Mouse (Mus musculus) cerebellum, adult 18-20 months (tissue): ENCODE measurements around the gene Bicra.
A peak's percentile ranks its signal among the peaks of the same experiment; 100 is the strongest.

Experiments used
- DNase-seq, 2 experiments: peaks; one replicate each; pipeline ENCODE4 v3.0.0; 2021

Bicra gene

DNA sequence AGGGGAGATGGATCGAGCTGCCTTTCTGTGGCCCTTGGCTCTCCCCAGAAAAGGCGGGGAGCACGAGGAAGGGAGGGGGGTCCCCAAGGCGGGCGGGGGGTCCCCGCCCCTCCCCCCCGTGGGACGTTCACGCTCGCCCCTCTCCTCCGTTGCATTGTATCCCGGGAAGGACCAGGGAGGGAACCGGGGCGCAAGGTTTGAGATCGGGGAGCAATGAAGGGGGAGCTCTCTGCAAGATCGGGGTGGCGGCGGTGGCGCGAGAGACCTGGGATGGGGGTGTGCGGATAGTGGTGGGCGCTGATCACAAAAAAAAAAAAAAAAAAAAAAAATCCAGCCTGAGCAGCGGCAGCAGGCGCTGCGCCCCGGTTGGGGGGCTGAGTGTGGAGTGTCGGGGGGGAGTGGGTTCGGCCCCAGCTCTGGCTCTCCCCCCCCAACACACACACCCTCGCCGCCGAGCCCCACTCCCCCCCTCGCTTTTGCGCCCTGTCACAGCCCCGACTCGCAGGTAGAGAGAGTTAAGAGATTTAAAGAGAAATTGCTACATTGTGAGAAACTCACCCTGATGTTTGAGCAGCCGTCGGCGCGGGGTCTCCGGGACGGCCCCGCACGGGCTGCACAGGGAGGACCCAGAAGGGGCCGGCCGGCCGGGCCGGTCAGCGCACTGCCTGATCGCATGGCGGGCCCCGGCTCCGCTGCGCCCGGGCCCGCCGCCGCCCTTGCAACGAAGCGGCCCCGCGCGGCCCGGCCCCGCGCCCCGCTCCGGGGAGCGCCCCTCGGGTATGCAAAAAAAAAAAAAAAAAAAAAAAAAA is at the start of gene Bicra:
Gene Bicra (minus strand): TSS at position 584 of the 809 bp plus-strand sequence.
- DNase-seq, result peak; percentile 77 to 86

DNA sequence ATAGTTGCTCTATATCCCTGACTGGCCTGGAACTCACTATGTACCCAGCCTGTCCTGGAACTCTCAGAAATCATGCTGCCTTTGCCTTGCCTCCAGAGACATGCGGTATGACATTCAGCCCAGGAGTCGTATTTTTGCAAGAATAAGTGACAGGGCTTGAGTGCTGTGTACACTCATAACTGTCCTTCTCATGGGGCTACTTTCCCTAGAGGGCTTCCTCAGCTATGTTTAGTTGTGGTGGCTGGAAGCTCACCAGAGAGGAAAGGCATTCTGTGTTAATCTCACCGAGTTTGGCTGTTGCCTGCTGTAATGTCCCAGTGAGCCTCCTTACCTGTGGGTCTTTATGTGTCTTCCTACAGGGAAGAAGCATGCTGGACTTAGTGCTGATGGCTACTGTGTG is 46.9 kb upstream of the Bicra start:
- no peak for DNase-seq

DNA sequence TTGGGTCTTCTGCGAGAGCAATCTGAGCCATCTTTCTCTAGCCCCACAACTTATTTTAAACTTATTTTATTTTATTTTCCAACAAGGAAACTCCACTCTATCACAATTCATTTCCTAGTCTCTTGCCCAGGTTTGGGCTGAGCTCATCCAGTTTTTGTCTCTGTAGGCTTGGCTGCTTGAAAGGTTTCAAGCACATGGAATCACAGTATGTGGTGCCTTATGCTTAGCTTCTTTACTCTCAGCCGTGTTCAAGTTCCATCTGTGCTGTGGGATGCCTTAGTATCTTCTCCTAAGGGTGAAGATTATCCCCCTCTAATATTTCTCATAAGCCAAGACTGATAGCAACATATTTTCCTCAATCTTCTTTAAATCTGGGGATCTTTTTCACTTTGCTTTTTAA is 39.9 kb upstream of the Bicra start:
- DNase-seq, result peak; percentile 45 to 57

DNA sequence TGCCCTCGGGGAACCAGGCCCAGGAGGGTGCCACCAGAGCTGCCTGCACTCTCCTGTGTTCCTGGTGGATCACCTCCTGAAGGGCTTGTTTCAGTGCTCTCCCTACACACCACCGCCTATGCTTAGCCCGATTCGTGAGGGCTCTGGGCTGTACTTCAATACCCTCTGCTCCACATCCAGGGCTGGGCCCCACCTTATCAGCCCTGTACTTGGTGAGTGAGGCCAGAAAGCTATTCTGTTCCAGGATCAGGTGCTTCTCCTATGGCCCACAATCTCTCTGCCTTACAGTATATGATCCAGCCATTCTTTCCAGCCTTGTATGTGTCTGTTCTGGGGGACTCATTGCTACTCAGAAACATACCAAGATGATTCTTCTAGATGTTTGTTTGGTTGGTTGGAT is 35.6 kb upstream of the Bicra start:
- DNase-seq, result no peak

DNA sequence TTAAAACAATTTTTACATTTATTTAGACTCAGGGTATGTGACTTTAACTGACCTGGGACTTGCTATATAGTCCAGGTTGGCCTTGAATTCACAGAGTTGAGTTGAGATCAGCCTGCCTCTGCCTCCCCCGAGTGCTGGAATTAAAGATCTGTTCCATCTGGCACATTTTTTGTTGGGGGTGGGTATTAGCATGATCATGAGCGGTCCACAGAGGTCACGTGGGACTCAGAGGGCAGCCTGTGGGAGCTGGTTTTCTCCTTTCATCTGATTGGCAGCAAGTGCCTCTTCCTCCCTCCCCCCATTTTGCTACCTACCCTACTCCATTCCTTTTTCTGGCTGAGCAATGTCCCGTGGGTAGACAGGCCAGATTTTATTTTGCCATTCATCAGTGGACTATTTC is 32.9 kb upstream of the Bicra start:
- DNase-seq, result no peak

DNA sequence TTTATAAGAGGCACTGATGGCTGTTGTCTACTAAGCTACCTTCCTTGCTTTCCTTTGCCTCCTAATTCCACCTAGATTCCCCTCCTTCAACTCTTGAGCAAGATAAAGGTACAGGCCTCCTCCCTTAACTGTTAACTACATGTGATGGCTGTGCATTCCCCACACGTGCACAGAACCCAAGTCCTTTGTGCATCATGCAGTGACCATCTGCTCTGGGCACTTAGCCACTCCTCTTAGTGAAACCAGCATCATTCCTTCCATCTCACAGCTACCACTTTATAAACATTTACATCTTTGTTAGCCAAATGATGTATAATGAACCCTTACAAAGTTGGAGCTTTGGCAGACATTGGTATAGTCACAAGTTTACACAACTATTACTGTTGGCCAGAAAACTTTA is 32.2 kb upstream of the Bicra start:
- no peak for DNase-seq

DNA sequence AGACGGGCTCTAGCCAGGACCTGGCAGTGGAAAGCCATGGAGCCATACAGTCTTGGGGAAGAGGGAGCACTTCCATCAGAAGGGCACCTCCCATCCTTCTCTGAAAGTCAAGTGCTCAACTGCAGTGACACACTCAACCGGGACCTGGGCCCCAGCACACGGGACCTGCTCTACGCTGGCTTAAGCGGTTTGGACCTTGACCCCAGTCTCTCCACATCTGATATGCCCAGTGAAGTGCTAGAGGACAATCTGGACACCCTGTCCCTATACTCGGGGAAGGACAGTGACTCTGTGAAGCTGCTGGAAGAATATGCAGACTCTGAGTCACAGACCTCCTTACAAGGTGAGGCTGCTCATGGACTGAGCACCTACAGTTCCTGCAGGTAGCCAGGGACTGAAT is 24.2 kb upstream of the Bicra start:
- DNase-seq, result no peak

DNA sequence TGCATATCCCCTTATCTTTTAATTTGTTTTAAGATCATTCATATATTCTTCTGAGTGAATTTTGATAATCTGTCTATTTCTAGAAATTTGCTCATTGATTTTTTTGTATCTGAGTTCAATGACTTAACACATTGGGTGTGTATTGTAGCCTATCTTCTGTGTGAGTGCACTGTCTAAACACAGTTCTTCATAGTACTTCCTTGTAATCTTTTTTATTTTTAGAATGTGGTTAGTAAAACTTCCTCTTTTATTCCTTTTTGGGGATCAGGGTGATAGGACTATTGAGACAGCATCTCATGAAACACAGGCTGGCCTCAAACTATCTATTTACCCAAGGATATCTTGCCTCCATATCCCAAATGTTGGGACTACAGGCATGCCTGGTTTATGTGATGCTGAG is 23.1 kb upstream of the Bicra start:
- DNase-seq, result no peak

DNA sequence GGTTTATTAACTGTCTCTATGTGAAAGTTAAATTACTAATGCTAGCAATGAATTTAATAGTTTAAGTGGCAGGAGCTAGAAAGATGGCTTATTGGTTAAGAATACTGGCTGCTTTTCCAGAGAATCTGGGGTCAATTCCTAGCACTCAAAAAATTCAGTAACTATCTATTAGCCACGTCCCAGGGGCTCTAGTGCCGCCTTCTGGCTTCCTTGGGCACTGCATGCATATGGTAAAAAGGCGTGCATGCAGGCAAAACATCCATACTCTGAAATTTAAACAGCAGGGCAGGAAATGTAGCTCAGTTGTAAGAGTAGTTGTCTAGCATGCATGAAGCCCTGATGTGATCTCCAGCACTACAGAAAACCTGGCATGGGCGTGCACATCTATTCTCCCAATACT is 15.8 kb upstream of the Bicra start:
- no peak for DNase-seq

DNA sequence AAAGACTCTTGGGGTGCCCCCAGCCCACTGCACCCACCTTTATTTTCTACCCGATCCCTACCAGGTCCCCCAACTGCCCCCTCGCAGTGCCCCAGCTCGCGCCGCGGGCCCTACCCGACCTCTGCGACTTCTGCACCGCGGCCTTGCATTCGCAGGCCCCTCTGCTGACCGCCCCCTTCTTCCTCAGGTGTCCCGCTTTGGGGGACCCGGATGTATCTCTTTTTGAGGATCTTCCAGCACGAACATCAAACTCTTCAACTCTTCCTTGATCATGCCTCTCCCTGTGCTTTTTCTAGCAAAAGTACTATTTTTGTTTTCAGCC is 14.3 kb upstream of the Bicra start:
- no peak for DNase-seq

DNA sequence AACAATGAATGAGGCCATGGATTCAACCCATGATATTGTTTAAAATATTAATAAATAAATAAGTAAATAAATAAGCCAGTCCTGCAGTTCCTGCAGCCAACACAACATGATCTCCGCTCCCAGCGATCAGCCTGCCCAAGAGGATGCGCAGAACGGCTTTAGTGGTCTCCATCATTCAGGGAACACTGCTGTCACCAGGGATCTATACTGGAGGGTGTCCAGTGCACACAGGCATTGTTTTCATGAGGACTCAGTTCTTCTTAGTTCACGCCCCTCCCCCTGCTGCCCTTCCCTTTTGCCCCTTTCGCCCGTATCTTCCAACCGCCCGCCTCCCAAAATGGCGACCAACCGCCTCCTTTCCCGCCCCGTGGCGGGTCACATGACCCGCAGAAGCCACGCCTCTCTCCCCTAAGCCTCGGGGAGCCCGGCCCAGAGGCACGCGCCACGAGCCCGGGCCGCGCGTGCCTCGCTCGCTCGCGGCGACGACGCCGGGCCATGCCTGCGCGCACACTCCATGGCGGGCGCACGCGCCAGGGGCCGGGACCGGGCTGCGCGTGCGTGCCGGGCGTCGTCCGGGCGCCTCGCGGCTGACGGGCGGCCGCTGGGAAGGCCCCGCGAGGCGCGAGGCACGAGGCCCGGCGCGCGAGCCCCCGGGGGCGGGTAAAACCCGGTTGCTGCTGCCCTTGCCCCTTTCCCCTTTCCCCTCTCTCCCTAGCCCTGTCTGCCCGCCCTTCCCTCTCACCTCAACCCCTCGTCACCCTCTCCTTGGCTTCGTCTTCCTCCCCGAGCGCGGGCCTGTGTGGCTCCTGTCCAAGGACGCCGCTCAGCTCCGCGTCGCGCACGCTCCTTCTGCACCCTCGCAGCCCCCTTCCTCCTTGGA is 13.7 kb upstream of the Bicra start, which contains the start of gene Zfp541:
Gene Zfp541 (plus strand): TSS at position 596 of the 880 bp plus-strand sequence.
- DNase-seq, result no peak

DNA sequence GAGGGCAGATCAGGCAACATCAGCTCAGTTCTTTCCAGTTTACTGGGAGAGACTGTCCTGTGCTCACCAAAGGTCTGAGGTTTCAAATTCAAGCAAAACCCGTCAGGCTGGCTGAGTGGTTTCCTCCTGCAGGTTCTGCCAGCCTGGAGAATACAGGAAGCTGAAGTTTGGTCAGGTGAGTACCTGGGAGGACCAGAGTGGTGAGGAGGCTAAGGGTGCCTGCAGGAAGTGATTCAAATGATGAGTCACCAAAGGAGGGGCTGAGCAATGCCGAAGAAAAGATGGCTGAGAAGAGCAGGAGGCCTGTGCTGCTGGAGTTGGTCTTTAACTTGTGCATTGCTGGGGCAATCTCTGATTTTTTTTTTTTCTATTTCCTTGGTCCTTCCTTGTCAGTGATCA is 9.4 kb upstream of the Bicra start:
- no peak for DNase-seq

DNA sequence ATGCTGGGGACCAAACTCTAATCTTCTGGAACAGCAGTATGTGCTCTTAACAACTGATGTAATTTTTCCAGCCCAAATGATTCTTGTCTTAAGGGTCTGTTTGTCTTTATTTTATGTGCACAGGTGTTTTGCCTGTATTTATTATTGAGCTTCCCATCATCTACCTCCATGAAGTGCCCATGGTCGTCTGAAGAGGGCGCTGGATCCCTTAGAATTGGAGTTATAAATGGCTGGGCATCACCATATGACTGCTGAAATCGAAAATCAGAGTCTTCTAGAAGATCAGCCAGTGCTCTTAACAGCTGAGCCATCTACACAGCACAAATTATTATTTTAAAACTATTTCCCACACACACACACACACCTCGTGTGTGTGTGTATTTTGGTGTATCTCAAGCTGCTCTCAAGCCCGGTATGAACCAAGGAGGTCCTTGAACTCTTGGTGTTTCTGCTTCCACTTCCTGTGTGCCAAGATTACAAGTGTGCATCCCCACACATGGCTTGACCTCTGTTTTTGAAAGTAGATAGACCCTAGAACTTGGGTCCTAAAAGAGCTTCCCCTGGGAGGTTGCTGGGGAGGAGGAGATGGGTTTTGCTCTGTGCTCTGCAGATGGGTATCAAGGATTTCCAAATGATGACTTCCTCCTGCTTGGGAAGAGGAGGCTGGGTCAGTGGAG is 8.9 kb upstream of the Bicra start:
- peak; percentile 78 to 81 for DNase-seq

DNA sequence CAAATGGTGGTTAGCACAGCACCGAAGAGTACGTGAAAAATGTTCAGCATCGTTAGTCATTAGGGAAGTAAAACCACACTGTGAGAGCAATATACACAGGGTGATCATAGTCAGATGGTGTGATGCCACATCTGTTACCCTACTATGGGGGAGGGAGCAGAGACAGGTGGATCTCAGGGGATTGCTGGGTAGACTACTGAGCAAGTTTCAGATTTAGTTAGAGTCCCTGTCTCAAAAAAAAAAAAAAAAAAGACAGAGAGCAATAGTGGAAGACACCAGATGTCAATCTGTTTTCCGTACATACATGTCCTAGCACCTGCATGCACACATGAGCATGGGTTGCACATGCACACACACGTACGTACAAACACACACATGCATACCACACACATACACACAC is 7.9 kb upstream of the Bicra start:
- DNase-seq, result no peak

DNA sequence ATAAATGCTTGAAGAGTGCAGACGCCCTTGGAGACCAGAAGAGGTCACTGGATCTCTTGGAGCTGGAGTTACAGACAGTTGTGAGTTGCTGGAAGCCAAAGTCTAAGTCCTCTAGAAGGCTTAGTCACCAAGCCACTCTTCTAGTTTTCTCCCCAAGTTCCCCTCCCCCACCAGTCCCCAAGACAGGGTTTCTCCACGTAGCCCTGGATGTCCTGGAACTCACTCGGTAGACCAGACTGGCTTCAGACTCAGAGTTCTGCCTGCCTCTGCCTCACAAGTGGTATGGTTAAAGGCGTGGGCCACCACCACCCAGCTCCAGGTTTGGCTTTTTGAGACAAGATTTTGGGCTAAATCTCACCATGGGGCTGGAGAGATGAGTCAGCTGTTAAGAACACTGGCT is 7.2 kb upstream of the Bicra start:
- no peak for DNase-seq

DNA sequence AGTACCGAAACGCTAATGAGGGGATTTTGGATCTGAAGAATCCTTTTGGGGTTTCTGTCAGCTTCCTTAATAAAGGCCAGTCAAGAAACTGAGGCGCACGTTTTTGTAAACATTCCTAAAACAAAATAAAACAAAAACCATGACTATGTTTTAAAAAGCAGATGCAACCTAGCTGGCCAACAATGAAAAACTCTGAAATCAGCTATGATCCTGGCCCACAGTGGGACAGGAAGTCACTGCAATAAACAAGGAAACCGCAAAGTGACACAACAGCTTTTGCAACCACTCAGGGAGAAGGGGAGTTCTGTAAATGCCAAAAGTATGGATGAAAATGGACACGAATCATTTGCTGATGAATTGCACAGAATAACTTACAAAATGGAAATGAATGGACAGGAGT is 5.4 kb upstream of the Bicra start:
- no peak for DNase-seq

DNA sequence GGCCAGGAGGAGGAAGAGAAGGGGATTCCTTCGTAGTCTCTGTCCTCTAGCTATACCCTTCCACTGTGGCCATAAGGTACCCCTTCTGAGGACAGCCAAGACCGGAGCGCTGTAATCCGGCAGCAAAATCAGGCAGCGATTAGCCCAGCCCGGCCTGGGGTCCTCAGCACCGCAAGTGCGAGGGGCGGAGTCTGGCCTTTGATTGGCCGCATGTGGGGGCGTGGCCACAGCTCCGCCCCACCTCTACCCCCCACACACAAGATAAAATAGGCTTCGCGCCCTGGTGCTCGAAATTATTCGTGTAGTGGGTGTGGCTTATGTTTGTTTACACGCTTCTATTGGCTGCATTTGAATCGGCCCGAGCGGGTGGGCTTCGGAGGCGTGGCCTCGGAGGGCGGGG is 5.0 kb upstream of the Bicra start:
- peak; percentile 87 for DNase-seq

DNA sequence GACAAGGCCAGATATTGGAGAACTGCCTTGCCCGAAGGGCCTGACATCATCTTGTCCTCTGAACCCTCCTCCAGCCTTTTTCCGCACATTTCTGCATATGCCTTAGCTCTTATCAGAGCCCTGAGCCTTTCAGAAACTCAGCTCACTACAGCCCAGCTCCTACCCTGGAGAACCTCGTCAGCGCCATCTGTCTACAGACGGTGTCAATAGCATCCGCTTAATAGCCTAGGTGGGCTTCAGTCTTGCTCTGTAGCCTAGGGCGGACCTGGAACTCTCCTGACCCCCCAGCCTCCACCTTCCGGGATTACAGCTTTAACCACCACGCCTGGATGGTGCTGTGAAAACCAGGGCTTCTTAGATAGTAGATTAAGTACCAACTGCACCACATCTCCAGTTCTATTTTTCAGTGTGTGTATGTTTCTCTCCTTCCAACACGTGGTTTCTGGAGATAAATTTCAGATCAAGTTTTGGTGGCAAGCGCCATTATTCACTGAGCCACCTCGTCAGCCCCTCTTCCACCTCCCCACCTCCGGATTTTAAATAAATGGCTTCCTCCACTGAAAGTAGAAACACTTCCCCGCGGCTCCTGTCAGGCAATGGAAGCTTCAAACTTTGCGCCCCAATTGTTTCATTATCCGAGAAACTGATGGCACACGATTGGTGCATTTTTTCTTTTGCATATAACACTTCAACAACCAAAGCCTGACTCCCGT is 4.3 kb upstream of the Bicra start:
- DNase-seq, result peak; percentile 81 to 83

DNA sequence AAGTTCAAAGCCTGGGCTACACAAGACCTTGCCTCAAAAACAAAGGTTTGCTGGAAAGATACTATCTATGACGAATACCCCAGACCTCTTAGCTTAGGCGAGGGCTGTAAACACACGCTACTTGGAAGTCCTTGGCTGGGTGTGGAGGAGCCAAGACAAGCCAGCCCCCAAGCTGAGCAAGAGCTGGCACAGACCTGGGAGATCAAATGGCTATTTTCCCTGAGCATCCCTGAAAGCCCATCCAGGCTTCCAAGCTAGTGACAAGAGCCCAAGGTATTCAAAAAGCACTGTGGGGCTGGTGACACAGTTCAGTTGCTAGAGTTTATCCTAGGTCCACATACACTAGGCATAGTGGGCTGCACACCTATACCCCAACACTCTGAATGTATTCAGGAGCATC is 2.9 kb upstream of the Bicra start:
- DNase-seq, result no peak

DNA sequence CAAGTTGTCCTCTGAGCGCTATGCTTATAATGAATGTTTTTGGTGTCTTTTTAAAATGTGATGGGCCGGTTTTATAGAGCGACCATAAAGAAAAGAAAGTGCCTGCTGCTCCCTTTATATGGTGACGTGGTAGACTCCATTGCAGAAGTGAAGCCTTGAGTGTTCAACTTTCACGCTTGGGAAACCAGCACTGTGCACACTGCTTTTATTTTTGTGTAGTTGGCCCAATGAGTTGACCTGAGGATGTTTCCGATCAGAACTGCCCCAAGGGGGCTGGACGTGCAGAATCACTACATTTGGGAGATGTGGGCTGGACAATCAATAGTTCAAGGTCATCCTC is 1.8 kb upstream of the Bicra start:
- no peak for DNase-seq

DNA sequence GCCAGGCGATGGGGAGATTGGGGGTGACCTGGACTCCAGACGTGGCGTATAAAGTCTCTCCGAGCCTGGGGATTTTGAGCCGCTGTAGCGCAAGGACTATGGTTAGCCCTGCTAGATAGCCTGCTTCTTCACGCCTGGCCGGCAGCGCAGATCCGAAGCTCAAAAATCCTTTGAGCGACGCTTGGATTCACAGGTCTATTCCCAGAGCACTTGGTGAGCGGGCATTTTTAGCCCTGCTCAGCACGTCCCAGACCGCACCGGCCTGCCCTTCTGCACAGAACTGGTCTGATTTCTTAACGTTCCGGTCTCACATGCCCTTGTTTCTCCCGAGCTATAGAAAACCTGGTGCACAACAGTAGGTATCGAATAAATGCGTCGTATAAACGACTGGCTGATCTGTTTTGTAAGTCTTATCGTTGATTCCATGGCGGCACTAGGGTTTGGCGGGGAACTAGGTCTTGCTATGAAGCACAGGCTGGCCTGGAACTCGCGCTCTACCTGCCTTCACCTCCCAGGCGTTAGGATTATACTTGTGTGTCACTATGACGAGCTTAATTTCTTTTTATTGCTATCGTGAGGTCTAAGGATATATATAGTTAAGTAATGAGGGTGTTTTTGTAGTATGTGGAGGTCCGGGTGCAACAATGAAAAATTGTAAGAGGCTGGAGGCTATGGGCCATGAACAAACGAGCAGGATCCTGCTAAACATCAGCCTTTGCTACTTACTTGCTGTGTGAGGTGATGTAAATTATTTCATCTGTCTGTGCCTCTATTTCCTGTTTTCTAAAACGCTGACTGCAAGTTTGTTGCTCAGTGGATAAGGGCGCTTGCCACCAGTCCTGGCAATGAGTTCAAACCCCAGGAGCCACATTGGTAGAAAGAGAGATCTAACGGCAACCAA is 1.2 kb upstream of the Bicra start:
- DNase-seq, result no peak

DNA sequence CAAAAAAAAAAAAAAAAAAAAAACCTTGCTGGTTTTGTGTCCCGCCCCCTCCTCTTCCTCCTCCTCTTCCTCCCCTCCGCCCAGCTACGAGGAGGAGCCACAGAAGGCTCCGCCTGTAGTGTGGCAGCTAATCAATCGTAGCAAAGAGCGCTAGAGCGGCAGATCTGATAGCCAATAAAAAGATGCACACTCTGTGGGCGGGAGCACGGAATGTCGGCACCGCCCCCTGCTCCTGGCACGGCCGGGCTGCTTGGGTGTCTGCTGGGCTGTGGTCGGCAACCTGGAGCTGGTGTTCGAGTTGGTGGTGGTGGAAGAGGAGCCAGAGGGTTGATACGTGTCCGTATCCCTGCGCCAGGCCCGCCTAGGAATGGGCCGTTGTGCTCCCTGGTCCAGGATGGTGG is 443 bp upstream of the Bicra start:
- DNase-seq, result peak; percentile 96 to 98
